Mouse (Mus musculus) lung, adult 2 months (tissue): ENCODE data around the gene Myh10. TPM values are rescaled to one million over a fixed set of nuclear protein-coding genes. Genes with fewer than 3 reads are reported as not detected.
"Not testable (repeated sequence)": the region's sequence is repeated elsewhere in the genome, so short reads cannot be mapped to it uniquely, and the experiment has no call there.

Experiments used
- DNase-seq: peaks from one replicate; pipeline ENCODE4 v3.0.0; 2022
- H3K4me1 ChIP-seq: fragments of 200-500 bp; 2 replicates; pipeline ENCODE4 v1.6.1; 2011; ENCODE audit warnings: low read length; ENCODE audit not compliant: control insufficient read depth, insufficient read depth
- H3K4me3 ChIP-seq: fragments of 200-500 bp; replicated peaks from 2 replicates; pipeline ENCODE3; 2011; ENCODE audit warnings: low read depth, mild to moderate bottlenecking, control low read depth, low read length; ENCODE audit errors: extremely low read depth
- CTCF ChIP-seq: fragments of 200-500 bp; IDR thresholded peaks from 2 replicates; pipeline ENCODE4 v1.5.1; 2011; ENCODE audit warnings: mild to moderate bottlenecking, low read length, control low read depth; ENCODE audit not compliant: insufficient read depth
- POLR2A ChIP-seq: fragments of 200-500 bp; IDR thresholded peaks from 2 replicates; pipeline ENCODE4 v1.6.1; 2011; ENCODE audit warnings: low read depth, mild to moderate bottlenecking, control low read depth, low read length, borderline replicate concordance; ENCODE audit errors: extremely low read depth
- WGBS: fragments of 180-500 bp; shearing (Covaris S2); methylation state at CpG from one replicate; pipeline ENCODE4 v1.1.7; 2018; 5-methylcytosine and 5-hydroxymethylcytosine counted together
- polyA plus RNA-seq: library from polyadenylated mRNA; depleted of rRNA; stranded (reverse); fragments of >200 nt; gene quantifications from 2 replicates; pipeline ENCODE4 v1.2.3, GENCODE M21; 2012

The Myh10 gene
- polyA plus RNA-seq, 1 experiment, result 123 TPM

DNA sequence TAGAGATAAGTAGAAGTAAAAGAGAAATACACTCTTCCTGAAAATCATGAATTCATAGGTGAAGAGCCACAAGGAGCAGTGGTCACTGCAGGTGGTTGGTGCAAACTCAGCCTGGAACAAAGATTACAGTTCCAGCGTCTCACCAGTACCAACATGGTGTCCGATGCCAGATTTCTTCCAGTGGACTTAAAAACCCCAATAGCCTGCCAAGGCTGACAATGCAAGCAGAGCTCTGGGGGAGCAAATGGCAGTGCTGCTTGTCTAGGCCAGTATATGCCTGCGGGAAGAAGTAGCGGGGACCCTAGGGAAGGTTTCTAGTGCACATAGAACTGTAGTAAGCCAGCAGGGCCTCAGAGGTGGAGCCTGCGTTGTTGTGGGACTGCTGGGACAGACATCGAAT is 40.7 kb downstream of the Myh10 start:
- Histone ChIP-seq H3K4me3 (no peak overlapping the region), H3K4me1 (no peaks in the 10 kb centered on the region)
- 88% methylated on average over 6 of the region's 6 CpGs for WGBS
- TF ChIP-seq CTCF, result no peak
- TF ChIP-seq POLR2A, result no peak
- no peak for DNase-seq

- not testable (repeated sequence) for H3K4me3 ChIP-seq, DNase-seq, H3K4me1 ChIP-seq
- WGBS, result 54% methylated on average over 3 of the region's 3 CpGs
Measured at GRCm38 (mm10) chr11:68733401-68733800, 42.0 kb downstream of the Myh10 start.

DNA sequence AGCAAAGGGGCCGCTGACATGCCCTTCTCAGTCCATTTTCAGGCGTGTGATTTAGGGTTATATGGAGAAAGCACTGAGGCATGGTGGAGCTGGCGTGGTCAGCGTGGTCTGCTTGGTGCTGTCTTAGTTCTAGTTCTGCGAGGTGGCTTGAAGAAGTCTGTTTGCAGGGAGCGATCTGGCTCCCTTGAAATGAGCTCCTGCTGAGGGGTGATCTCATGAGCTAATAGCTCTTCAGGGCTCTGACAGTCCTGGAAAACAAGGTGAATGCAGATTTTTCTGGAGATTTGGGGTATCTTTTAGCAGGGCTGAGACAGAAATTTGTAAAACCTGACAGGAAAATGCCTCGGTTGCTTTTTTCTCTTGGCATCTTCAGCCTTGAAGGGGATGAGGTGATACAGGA is 48.1 kb downstream of the Myh10 start:
- Histone ChIP-seq H3K4me3 (no peak overlapping the region), H3K4me1 (no peaks in the 10 kb centered on the region)
- TF ChIP-seq CTCF, result no peak
- TF ChIP-seq POLR2A, result no peak
- DNase-seq, result no peak
- WGBS, result 91% methylated on average over 7 of the region's 7 CpGs

GRCm38 (mm10) chr11:68742658-68743057 is 51.3 kb downstream of the Myh10 start:
- TF ChIP-seq POLR2A, result no peak
- no peak for TF ChIP-seq CTCF
- WGBS, result 89% methylated on average over 2 of the region's 2 CpGs
- no peak for DNase-seq
- no peaks in the 10 kb centered on the region for H3K4me1 ChIP-seq
- no peak overlapping the region for H3K4me3 ChIP-seq

DNA sequence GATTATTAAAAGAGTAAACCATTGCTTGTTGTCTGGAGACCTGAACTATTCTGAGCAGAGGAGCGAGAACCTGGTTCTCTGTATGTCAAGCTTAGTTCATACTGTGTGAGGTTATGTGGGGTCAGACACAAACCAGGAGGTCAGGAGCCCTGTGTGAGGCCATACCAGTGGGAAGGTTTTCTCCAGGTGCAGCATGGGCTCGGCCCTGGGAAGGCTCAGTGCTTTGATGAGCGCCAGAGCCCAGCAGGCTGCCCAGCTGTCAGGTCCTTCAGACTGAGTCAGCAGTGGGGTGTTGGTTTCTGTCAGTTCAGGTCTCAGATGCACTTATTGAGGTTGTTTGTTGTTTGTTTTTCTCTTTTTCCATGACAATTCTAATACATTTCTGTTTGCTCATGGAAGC is 52.8 kb downstream of the Myh10 start:
- no peak for DNase-seq
- Histone ChIP-seq H3K4me3 (no peak overlapping the region), H3K4me1 (no peaks in the 10 kb centered on the region)
- TF ChIP-seq POLR2A (no peak), CTCF (no peak)
- 92% methylated on average over 3 of the region's 3 CpGs for WGBS

DNA sequence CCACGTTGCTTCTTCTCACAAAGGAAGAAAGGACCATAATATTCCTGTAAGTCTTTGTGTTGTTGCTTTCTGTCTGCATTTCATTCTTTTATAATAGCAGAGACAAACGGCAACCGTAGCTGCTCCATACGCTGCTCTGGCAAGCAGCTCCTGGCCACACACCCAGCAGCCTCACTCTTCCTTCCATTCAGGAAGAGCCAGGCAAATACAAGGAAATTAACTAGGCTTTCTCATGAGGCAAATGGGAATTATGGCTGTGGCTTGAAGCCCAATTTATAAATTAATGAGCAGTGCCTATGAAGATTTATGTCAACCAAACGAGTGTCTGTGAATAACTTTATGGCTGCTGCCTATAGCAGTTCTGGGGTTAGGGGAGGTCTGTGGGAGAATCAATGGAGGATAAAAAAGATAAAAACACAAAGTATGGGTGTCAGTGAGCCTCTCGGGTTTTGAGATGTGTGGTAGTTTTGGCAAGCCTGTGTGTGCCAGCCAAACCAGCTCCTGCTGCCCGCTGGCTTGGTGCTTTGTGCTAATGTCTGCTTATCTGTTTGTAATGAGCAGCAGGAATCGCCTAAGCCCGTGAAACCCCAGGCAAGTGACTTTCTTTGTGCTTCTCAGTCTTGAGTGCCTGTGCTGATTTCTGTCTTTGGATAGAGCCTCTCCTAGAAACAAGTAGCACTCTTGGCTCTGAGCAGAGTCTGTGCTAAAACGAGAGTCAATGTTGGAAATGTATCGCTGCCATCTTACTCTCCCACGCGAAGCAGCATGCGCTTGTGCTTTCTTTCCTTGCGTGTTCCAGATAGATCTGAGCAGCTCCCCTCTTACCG is 54.2 kb downstream of the Myh10 start:
- Histone ChIP-seq H3K4me3 (no peak overlapping the region), H3K4me1 (no peaks in the 10 kb centered on the region)
- WGBS, result 76% methylated on average over 16 of the region's 16 CpGs
- TF ChIP-seq CTCF (no peak), POLR2A (no peak)
- DNase-seq, result no peak

DNA sequence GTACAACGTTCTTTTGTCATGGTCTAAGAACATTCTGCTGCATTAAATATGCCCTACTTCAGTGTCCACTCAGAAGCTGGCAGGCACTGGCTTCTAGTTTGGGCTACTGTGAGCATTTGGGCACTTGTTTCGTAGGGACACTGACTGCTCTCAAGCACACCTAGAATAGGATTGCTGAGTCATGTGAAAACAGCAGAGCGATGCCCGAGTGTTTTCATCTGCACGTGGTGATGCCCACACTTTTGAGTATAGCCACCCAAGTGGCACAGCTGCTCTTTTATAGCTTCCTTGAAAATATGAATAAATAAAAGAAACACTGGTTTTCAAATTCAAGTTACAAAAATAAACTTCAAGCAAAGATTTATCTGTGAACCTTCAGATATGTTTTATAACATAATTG is 56.8 kb downstream of the Myh10 start:
- no peak for TF ChIP-seq POLR2A
- no peak for TF ChIP-seq CTCF
- H3K4me3 ChIP-seq, result no peak overlapping the region
- no peak for DNase-seq
- 73% methylated on average over 5 of the region's 5 CpGs for WGBS
- no peaks in the 10 kb centered on the region for H3K4me1 ChIP-seq

DNA sequence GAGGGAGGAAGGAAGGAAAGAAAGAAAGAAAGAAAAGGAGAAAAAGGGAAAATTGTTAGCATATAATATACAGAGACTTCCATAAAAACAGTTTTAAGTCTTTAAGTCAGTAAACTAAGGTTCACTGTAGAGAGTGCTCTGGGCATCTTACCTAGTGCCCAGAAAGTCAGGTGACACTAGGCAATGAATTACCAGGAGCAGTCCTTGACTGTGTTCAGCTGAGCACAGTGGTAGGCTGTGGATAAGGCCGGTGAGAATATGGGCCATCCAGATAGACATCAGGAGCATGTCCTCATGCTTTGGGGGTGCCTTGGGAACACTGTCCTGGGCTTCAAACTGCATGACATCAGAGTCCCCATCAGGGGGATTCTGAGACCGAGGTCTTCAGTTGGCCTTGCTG is 58.8 kb downstream of the Myh10 start:
- H3K4me3 ChIP-seq, result no peak overlapping the region
- no peaks in the 10 kb centered on the region for H3K4me1 ChIP-seq
- DNase-seq, result no peak
- 76% methylated on average over 2 of the region's 2 CpGs for WGBS
- no peak for TF ChIP-seq CTCF
- no peak for TF ChIP-seq POLR2A

DNA sequence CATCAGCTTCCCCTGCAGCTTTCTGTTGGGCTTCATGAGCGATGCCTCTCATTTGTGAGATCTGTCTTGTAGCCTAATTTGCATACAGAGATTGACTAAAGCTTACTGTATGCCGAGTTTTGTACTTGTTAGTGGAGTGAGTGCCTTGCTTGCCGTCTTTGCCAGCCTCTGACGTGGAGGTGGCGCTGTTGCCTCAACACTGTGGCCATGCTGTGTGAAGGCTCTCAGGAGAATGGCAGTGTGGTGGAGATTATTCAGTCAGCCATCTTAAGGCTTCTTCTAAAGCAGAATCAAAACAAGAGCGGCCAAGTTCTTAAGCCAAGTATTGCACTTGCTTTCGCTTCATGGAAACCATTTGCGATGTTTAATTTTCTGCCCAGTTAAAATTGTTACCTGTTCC is 59.6 kb downstream of the Myh10 start:
- H3K4me1 ChIP-seq, result no peaks in the 10 kb centered on the region
- 71% methylated on average over 8 of the region's 8 CpGs for WGBS
- TF ChIP-seq CTCF (peak; percentile 52; the same call in 1 of the 2 replicates), POLR2A (no peak)
- H3K4me3 ChIP-seq, result no peak overlapping the region
- no peak for DNase-seq

- Histone ChIP-seq H3K4me1 (no peaks in the 10 kb centered on the region), H3K4me3 (no peak overlapping the region)
- WGBS, result 83% methylated on average over 7 of the region's 7 CpGs
- no peak for TF ChIP-seq CTCF
- TF ChIP-seq POLR2A, result no peak
- DNase-seq, result no peak
Measured at GRCm38 (mm10) chr11:68754283-68754682, 62.9 kb downstream of the Myh10 start.
